Comparison of ENCODE assay signal across 8 mouse cellular contexts in genomic region chr1:75435475-75436328, GRCm38 (mm10). TPM values are rescaled to one million over a fixed set of nuclear protein-coding genes. Genes with fewer than 3 reads are reported as not detected.
DNase-seq lines count a peak whose midpoint lies in the region; ATAC-seq and TF ChIP-seq lines count a peak whose summit lies in the region.

Gene Gmppa, plus strand, starts transcription at chr1:75435930.

- peak within 1 kb of the TSS; percentile 96 for H3K27ac ChIP-seq in gastrocnemius, adult 2 months
- peak within 1 kb of the TSS; percentile 77 for H3K27ac ChIP-seq in hindbrain, embryonic 16.5 days (ENCODE audit: low read depth, low read length)

- ATAC-seq in hindbrain, embryonic 16.5 days = peak; percentile 90

- H3K4me1 ChIP-seq in hindbrain, embryonic 16.5 days (ENCODE audit: control insufficient read depth, insufficient read depth, low read depth, low read length) = peaks cover 9% of the 10 kb centered on the region

- peak within 1 kb of the TSS; percentile 94 for H3K4me3 ChIP-seq in gastrocnemius, adult 2 months
- H3K4me3 ChIP-seq in hindbrain, embryonic 16.5 days (ENCODE audit: low read length) = peak within 1 kb of the TSS; percentile 68

- TF ChIP-seq CTCF in gastrocnemius, adult 2 months (IDR thresholded peaks at IDR 0.05) = no peak

- 7% methylated on average over 28 of the region's 28 CpGs for WGBS in hindbrain, embryonic 16.5 days

- peak; percentile 92 for DNase-seq in ZHBTc4 (ENCODE audit: low read depth, low spot score)
- peak; percentile 79 to 88 for DNase-seq in cerebellum, postnatal 25 days
- peak; percentile 90 for DNase-seq in gastrocnemius, adult 2 months
- DNase-seq in left cerebral cortex, adult 11 months (ENCODE audit: low spot score) = peak; percentile 69
- peak; percentile 80 to 85 for DNase-seq in lung, postnatal 4 days
- DNase-seq in right cerebral cortex, adult 18-20 months = peak; percentile 89
- DNase-seq in urinary bladder, postnatal 25 days (ENCODE audit: low spot score) = peak; percentile 72

- H3K4me2 ChIP-seq in hindbrain, embryonic 16.5 days (ENCODE audit: low read length) = peak within 1 kb of the TSS; percentile 67

- no peaks in the 10 kb centered on the region for H3K27me3 ChIP-seq in hindbrain, embryonic 16.5 days (replicated peaks; ENCODE audit: control insufficient read depth, insufficient read depth, low read length)

- no peaks in the 10 kb centered on the region; the same call in 1 of the 2 replicates for H3K36me3 ChIP-seq in hindbrain, embryonic 16.5 days (ENCODE audit: control insufficient read depth, insufficient read depth, low read length)

- peak within 1 kb of the TSS; percentile 81 for H3K9ac ChIP-seq in hindbrain, embryonic 16.5 days (ENCODE audit: low read depth, low read length)

- intact Hi-C loops in gastrocnemius, adult 2 months (cut with DNase I) = no loop called here

- H3K9me3 ChIP-seq in hindbrain, embryonic 16.5 days (ENCODE audit: control insufficient read depth, low read length) = no peaks in the 10 kb centered on the region

RNA-seq across cellular contexts. Expression of gene Gmppa, which starts in this region (rescaled TPM):
- 10 to 100 TPM; 41.1 to 42.7 TPM for total RNA-seq in gastrocnemius, adult 2 months (2021)
- 77.8 and 78.4 TPM in 2 replicates for polyA plus RNA-seq in hindbrain, embryonic 16.5 days (2015; fragmentation: Nextera tagmentation; extraction: Ambion mirVana)

Comparison
In these comparisons a context has a peak if more than half of its experiments do, and no peak if none do; other contexts are left out.
1. Peak in every context shown above with its lines: DNase-seq, ATAC-seq, H3K4me3 ChIP-seq and H3K27ac ChIP-seq.